Mouse (Mus musculus): Measurements from ENCODE around the gene Stxbp5. TPM values are rescaled to one million over a fixed set of nuclear protein-coding genes. Genes with fewer than 3 reads are reported as not detected.

Gene Stxbp5
- polyA plus RNA-seq, 1 experiment = 14.0 TPM

DNA sequence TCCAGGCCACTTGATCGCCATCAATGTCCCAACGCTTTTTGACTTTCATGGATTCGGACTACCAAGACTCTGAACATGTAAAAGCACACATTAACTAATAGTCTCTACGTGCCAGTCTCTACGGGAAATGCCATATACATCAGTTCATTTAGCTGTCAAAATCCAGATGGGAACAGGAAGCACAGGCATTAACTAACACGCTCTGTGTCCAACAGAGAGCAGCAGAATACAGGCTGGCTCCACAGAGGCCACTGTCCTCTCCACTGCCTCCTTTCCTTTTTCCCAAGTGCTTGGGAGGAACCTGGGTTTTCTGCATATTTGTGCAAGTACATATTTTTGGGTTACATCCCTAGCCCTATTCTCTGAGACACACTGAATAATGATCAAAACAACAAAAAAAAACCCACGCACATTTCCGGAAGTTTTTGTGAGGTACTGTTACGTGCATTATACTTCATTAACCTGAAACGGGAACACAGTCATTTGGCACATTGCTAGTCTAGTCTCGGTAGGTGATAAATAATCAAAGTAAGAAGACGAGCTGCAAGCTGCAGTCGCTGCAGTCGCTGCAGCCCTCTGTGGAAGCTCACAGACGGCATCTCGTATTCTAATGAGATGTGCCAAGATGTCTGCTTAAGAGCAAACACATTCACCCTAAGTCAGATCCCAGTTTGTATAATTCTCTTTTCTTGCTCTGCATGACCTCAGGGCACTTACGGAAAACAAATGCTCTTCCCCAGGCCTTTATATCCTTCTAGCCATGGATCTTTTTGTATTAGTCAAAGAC is 33.9 kb downstream of the Stxbp5 start:
- WGBS = 85% methylated on average over 17 of the region's 17 CpGs
- DNase-seq (ENCODE audit: low read depth, low spot score) = no peak

DNA sequence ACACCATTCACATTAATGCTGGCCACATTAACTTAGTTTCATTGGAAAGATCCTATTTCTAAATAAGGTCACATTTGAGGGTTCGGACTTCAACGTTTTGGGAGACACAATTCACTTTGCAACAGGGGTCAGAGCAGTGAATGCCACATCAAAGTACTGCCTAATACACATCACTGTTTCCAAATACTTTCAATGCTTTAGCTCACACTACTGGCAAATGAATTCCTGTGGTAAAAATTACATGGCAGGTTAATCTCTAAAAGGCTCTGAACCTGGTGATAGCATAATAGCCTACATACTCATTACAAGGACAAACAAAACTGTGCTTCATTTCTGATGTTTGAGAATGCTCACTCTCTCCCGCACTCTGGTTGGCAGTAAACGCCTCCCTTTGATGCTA is 40.9 kb downstream of the Stxbp5 start:
- no peak for DNase-seq (ENCODE audit: low read depth, low spot score)
- 80% methylated on average over 4 of the region's 4 CpGs for WGBS

DNA sequence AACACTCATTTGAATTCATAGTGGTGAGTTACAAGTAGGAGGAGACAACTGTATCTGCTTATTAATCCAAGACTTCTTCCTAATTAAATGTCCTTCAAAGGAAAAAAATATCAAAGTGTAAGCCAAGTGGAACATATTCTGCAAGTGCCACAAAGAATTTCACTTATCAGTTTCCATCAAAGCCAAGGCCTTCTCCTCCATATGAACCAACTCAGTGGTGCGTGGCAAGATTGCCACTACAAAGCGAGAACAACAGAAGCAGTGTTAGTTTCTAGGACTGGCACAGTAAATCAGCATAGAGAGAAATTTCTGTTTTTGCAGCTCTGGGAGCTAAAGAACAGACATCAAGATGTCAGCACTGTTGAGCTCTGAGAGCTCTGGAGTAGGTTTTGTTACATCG is 41.4 kb downstream of the Stxbp5 start:
- 95% methylated on average over 3 of the region's 3 CpGs for WGBS
- no peak for DNase-seq (ENCODE audit: low read depth, low spot score)

GRCm38 (mm10) chr10:9857850-9858249 is 43.0 kb downstream of the Stxbp5 start:
- 97% methylated on average over 2 of the region's 2 CpGs for WGBS
- DNase-seq (ENCODE audit: low read depth, low spot score) = no peak

- 72% methylated on average over 9 of the region's 9 CpGs for WGBS
- no peak for DNase-seq (ENCODE audit: low read depth, low spot score)
Observed at GRCm38 (mm10) chr10:9856792-9857191, 44.1 kb downstream of the Stxbp5 start.

GRCm38 (mm10) chr10:9846408-9846807 is 54.5 kb downstream of the Stxbp5 start:
- WGBS = 95% methylated on average over 4 of the region's 4 CpGs
- no peak for DNase-seq (ENCODE audit: low read depth, low spot score)

- DNase-seq (ENCODE audit: low read depth, low spot score) = no peak
- WGBS = 87% methylated on average over 7 of the region's 7 CpGs
Observed at GRCm38 (mm10) chr10:9839408-9839807, 61.5 kb downstream of the Stxbp5 start.

- 83% methylated on average over 4 of the region's 4 CpGs for WGBS
- no peak for DNase-seq (ENCODE audit: low read depth, low spot score)
Observed at GRCm38 (mm10) chr10:9834986-9835385, 65.9 kb downstream of the Stxbp5 start.

DNA sequence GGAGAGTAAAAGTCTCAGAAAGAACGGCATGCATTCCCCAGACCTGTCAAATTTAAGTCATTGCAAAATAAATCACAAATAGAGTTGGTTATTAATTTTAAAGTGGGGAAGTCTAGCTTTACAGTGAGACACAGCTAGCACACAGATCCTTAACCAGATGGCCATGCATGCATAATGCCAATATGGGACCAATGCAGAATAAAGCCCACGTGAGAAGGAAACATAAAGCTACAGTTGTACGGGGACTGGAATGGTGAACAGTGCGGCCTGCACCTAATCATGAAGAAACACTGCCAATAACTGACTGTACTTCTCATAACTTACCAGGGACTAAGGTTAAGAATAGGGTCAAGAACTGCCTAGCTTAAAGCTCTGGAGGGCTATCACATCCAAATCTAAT is 67.9 kb downstream of the Stxbp5 start:
- DNase-seq (ENCODE audit: low read depth, low spot score) = no peak
- WGBS = 80% methylated on average over 4 of the region's 4 CpGs

DNA sequence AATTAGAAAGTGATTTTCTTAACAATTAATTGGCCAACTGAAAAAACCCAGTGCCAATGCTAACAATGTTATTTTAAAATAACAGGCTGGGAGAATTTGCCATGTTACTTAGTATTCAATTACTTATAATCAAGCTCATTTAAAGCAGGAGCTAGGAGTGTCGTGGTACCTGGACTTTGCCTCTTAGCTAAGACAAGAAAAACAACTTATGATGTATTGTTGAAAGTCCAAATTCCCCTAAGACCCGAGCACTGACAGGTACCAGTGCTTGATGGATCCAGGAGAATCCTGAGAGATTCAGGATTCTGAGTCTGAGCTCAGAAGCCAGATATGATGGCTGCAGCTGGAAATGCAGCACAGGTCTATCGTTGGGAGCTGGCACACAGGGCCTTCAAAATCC is 71.1 kb downstream of the Stxbp5 start:
- whole genome bisulfite sequencing = 62% methylated on average over 3 of the region's 3 CpGs
- DNase-seq (ENCODE audit: low read depth, low spot score) = no peak

DNA sequence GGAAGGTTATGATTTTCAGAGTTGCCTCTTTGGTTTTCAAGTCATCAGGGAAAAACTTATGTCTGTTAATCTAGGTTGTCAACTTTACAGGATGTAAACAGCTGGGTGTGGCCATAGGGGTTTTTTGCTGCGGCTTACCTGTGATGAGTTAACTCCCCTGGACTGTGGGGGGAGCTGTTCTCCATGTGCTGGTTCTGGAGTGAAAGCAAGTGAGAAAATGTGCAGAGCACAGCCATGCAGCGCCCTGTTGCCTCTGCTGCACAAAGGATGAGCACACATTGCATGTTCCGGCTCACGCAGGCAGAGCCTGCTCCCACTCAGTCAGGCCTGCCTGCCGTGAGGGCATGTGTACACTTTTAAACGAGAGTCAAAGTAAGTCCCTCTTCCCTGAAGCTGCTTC is 79.6 kb downstream of the Stxbp5 start:
- DNase-seq (ENCODE audit: low read depth, low spot score) = no peak
- 67% methylated on average over 6 of the region's 6 CpGs for WGBS

GRCm38 (mm10) chr10:9818574-9818973 is 82.3 kb downstream of the Stxbp5 start:
- 94% methylated on average over 7 of the region's 7 CpGs for WGBS
- no peak for DNase-seq (ENCODE audit: low read depth, low spot score)

DNA sequence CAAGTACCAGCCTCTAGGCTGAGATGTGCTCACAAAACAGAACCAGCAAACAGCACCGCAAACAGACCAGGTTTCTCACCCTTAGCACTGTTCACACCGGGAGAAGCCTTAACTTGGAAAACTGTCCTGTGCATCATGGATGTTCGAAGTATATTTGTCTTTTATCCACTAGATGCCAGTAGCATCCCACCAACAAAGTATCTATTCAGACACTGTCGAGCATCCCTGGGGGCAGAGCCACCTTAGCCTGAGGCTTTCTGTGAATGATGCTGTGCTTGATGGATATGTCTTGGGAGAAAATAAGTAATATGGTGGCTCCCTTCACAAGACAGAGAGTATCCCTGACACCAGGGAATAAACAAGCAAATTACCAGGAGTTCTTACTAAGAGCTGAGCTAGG is 87.0 kb downstream of the Stxbp5 start:
- no peak for DNase-seq (ENCODE audit: low read depth, low spot score)
- WGBS = 79% methylated on average over 4 of the region's 4 CpGs

DNA sequence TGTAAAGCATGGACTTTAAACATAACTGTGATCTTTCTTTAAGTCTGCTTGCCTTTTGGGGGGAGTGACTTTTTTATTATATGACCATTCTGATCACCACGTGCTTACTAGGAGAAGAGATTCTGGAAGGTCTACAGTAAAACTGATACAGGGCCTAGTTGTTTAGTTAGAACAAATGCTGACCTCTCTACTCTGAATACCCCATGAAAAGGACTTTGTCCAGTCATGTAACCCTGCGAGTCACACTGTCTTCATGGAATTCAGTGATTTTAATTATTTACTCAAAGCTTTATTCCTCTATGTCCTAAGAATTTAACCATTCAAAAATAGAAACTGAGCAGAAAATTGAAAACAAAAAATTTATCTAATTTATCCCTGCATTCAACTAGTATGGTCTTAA is 93.3 kb downstream of the Stxbp5 start:
- 62% methylated on average over 2 of the region's 2 CpGs for WGBS

GRCm38 (mm10) chr10:9805341-9805740 is 95.5 kb downstream of the Stxbp5 start:
- WGBS = 80% methylated on average over 3 of the region's 3 CpGs
- DNase-seq (ENCODE audit: low read depth, low spot score) = no peak

More for the DNA sequence above, 93.3 kb downstream of the Stxbp5 start:
- DNase-seq (ENCODE audit: low read depth, low spot score) = no peak

DNA sequence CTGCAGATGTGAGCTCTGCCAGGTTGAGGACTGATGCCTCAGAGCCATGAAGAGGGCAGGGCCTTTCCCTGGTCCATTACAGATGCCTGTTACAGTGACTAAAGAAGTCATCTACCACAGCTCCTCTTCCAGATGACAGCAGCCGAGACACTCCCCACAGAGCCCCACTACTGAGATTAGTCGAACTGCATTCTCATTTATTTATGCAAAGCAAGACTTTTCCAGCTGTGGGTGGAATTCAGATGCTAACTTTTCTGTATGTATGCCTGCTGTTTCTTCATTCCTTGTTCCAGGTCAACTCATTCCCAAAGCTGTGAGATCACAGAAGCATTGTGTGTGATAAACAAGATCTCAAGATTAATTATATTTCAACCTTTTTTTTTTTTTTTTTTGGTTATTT is 97.8 kb downstream of the Stxbp5 start:
- DNase-seq (ENCODE audit: low read depth, low spot score) = no peak
- 82% methylated on average over 2 of the region's 2 CpGs for WGBS

GRCm38 (mm10) chr10:9801571-9801970 is 99.3 kb downstream of the Stxbp5 start:
- WGBS = 53% methylated on average over 1 of the region's 1 CpGs
- no peak for DNase-seq (ENCODE audit: low read depth, low spot score)

DNA sequence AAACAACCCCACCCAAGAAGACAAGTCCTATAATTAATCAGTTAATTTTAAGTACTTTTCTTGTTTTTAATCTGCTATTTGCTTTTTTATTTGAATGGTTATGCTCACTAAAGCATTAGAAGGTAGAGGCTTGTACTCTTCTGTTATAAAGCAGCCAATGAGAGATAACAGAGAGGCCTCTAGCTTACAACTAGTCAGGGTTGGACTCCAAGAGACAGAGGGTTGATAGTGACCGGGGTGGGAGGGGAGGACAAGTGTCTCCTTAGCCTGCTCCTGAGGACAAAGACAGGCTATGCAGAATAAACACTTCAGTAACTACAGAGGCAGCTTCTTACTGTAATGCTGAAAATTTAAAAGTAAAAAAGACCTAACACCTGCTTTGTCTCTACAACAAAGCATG is 101.8 kb downstream of the Stxbp5 start:
- no peak for DNase-seq (ENCODE audit: low read depth, low spot score)
- 90% methylated on average over 1 of the region's 1 CpGs for WGBS

GRCm38 (mm10) chr10:9796429-9796828 is 104.5 kb downstream of the Stxbp5 start:
- no peak for DNase-seq (ENCODE audit: low read depth, low spot score)
- 94% methylated on average over 1 of the region's 1 CpGs for WGBS

GRCm38 (mm10) chr10:9794429-9794828 is 106.5 kb downstream of the Stxbp5 start:
- DNase-seq (ENCODE audit: low read depth, low spot score) = no peak

- DNase-seq (ENCODE audit: low read depth, low spot score) = no peak
- 90% methylated on average over 3 of the region's 3 CpGs for WGBS
Observed at GRCm38 (mm10) chr10:9790947-9791346, 109.9 kb downstream of the Stxbp5 start.

GRCm38 (mm10) chr10:9786461-9786860 is 114.4 kb downstream of the Stxbp5 start:
- DNase-seq (ENCODE audit: low read depth, low spot score) = no peak
- 93% methylated on average over 11 of the region's 11 CpGs for WGBS
